Mouse (Mus musculus): ENCODE data around the gene Atp5l.

GRCm38 (mm10) chr9:44900402-44900801 lies 20.1 kb downstream of the Atp5l start:
- TF ChIP-seq CTCF (IDR thresholded peaks at IDR 0.05; ENCODE audit: low read depth) = peak; percentile 17; the same call in 1 of the 2 replicates
- no peak for TF ChIP-seq EP300 (IDR thresholded peaks at IDR 0.05; ENCODE audit: low read depth)
